Mouse (Mus musculus): ENCODE data around the gene Sf3b6. TPM values are rescaled to one million over a fixed set of nuclear protein-coding genes. Genes with fewer than 3 reads are reported as not detected.

Sf3b6 gene
- polyA plus RNA-seq, 1 experiment from 2014 or later, result 190 TPM

- no peaks in the 10 kb centered on the region for H3K9me3 ChIP-seq (replicated peaks; ENCODE audit: control insufficient read depth, low read length)
- WGBS, result 7% methylated on average over 24 of the region's 24 CpGs
Measured at GRCm38 (mm10) chr12:4816680-4817360, 524 bp upstream of the Sf3b6 start.

GRCm38 (mm10) chr12:4827256-4827655, 9.9 kb downstream of the Sf3b6 start:
- Histone ChIP-seq H3K9me3 (replicated peaks; ENCODE audit: control insufficient read depth, low read length) (no peaks in the 10 kb centered on the region), H3K9ac (ENCODE audit: low read length) (no peak overlapping the region), H3K27me3 (ENCODE audit: control insufficient read depth, insufficient read depth, low read length) (no peaks in the 10 kb centered on the region), H3K36me3 (ENCODE audit: control insufficient read depth, insufficient read depth, low read length) (peaks cover 11% of the 10 kb centered on the region; the same call in 1 of the 2 replicates), H3K4me2 (ENCODE audit: low read depth, low read length) (no peak overlapping the region), H3K4me3 (replicated peaks; ENCODE audit: low read length) (no peak overlapping the region), H3K27ac (ENCODE audit: low read length) (no peak overlapping the region), H3K4me1 (ENCODE audit: control insufficient read depth, insufficient read depth, low read length) (no peaks in the 10 kb centered on the region)
- WGBS, result 69% methylated on average over 3 of the region's 3 CpGs
- no peak for ATAC-seq (ENCODE audit: insufficient read depth, low FRiP score)

More at GRCm38 (mm10) chr12:4816680-4817360, 524 bp upstream of the Sf3b6 start:
- Histone ChIP-seq H3K36me3 (ENCODE audit: control insufficient read depth, insufficient read depth, low read length) (no peaks in the 10 kb centered on the region), H3K9ac (ENCODE audit: low read length) (peak overlapping the region; percentile 84), H3K27ac (ENCODE audit: low read length) (peak overlapping the region; percentile 95), H3K4me1 (ENCODE audit: control insufficient read depth, insufficient read depth, low read length) (peaks cover 10% of the 10 kb centered on the region), H3K4me3 (replicated peaks; ENCODE audit: low read length) (peak overlapping the region; percentile 60), H3K27me3 (ENCODE audit: control insufficient read depth, insufficient read depth, low read length) (no peaks in the 10 kb centered on the region), H3K4me2 (ENCODE audit: low read depth, low read length) (peak overlapping the region; percentile 82)
- ATAC-seq (ENCODE audit: insufficient read depth, low FRiP score), result peak; percentile 78

GRCm38 (mm10) chr12:4836959-4837358, 19.6 kb downstream of the Sf3b6 start:
- H3K9me3 ChIP-seq (replicated peaks; ENCODE audit: control insufficient read depth, low read length), result no peaks in the 10 kb centered on the region
- H3K4me3 ChIP-seq (replicated peaks; ENCODE audit: low read length), result no peak overlapping the region
- no peaks in the 10 kb centered on the region for H3K4me1 ChIP-seq (ENCODE audit: control insufficient read depth, insufficient read depth, low read length)
- H3K9ac ChIP-seq (ENCODE audit: low read length), result no peak overlapping the region
- WGBS, result 27% methylated on average over 4 of the region's 4 CpGs
- ATAC-seq (ENCODE audit: insufficient read depth, low FRiP score), result no peak
- H3K27ac ChIP-seq (ENCODE audit: low read length), result no peak overlapping the region
- H3K4me2 ChIP-seq (ENCODE audit: low read depth, low read length), result no peak overlapping the region
- 0 out of 2 replicates have a peak, but pooled peaks cover 4% of the 10 kb centered on the region for H3K36me3 ChIP-seq (ENCODE audit: control insufficient read depth, insufficient read depth, low read length)
- no peaks in the 10 kb centered on the region for H3K27me3 ChIP-seq (ENCODE audit: control insufficient read depth, insufficient read depth, low read length)

- 51% methylated on average over 6 of the region's 6 CpGs for WGBS
- Histone ChIP-seq H3K27me3 (ENCODE audit: control insufficient read depth, insufficient read depth, low read length) (no peaks in the 10 kb centered on the region), H3K4me2 (ENCODE audit: low read depth, low read length) (peak overlapping the region; percentile 94; the same call in 1 of the 2 replicates), H3K9ac (ENCODE audit: low read length) (no peak overlapping the region), H3K4me1 (ENCODE audit: control insufficient read depth, insufficient read depth, low read length) (peaks cover 8% of the 10 kb centered on the region), H3K36me3 (ENCODE audit: control insufficient read depth, insufficient read depth, low read length) (no peaks in the 10 kb centered on the region), H3K4me3 (replicated peaks; ENCODE audit: low read length) (no peak overlapping the region), H3K9me3 (replicated peaks; ENCODE audit: control insufficient read depth, low read length) (no peaks in the 10 kb centered on the region), H3K27ac (ENCODE audit: low read length) (no peak overlapping the region)
- ATAC-seq (ENCODE audit: insufficient read depth, low FRiP score), result no peak
Measured at GRCm38 (mm10) chr12:4840010-4840409, 22.7 kb downstream of the Sf3b6 start.

- Histone ChIP-seq H3K4me3 (replicated peaks; ENCODE audit: low read length) (peak overlapping the region; percentile 67), H3K9ac (ENCODE audit: low read length) (peak overlapping the region; percentile 83), H3K36me3 (ENCODE audit: control insufficient read depth, insufficient read depth, low read length) (no peaks in the 10 kb centered on the region), H3K27me3 (ENCODE audit: control insufficient read depth, insufficient read depth, low read length) (no peaks in the 10 kb centered on the region), H3K4me2 (ENCODE audit: low read depth, low read length) (peak overlapping the region; percentile 94), H3K27ac (ENCODE audit: low read length) (no peak overlapping the region), H3K4me1 (ENCODE audit: control insufficient read depth, insufficient read depth, low read length) (peaks cover 8% of the 10 kb centered on the region), H3K9me3 (replicated peaks; ENCODE audit: control insufficient read depth, low read length) (no peaks in the 10 kb centered on the region)
- 1% methylated on average over 11 of the region's 11 CpGs for WGBS
- no peak for ATAC-seq (ENCODE audit: insufficient read depth, low FRiP score)
Measured at GRCm38 (mm10) chr12:4840741-4841140, 23.4 kb downstream of the Sf3b6 start.

- Histone ChIP-seq H3K9ac (ENCODE audit: low read length) (peak within 1 kb of the TSS; percentile 83), H3K36me3 (ENCODE audit: control insufficient read depth, insufficient read depth, low read length) (no peaks in the 10 kb centered on the region), H3K4me2 (ENCODE audit: low read depth, low read length) (peak within 1 kb of the TSS; percentile 94), H3K4me1 (ENCODE audit: control insufficient read depth, insufficient read depth, low read length) (peaks cover 8% of the 10 kb centered on the region), H3K27me3 (ENCODE audit: control insufficient read depth, insufficient read depth, low read length) (no peaks in the 10 kb centered on the region), H3K27ac (ENCODE audit: low read length) (no peak within 1 kb of the TSS), H3K4me3 (replicated peaks; ENCODE audit: low read length) (peak within 1 kb of the TSS; percentile 67), H3K9me3 (replicated peaks; ENCODE audit: control insufficient read depth, low read length) (no peaks in the 10 kb centered on the region)
- 0% methylated on average over 37 of the region's 37 CpGs for WGBS
- peak; percentile 71 for ATAC-seq (ENCODE audit: insufficient read depth, low FRiP score)
Measured at GRCm38 (mm10) chr12:4841392-4841887, 24.1 kb downstream of the Sf3b6 start, which contains the start of gene Fkbp1b. TSS of gene Fkbp1b (minus strand) at chr12:4841591.

- no peak overlapping the region for H3K9ac ChIP-seq (ENCODE audit: low read length)
- no peak for ATAC-seq (ENCODE audit: insufficient read depth, low FRiP score)
- H3K4me3 ChIP-seq (replicated peaks; ENCODE audit: low read length), result no peak overlapping the region
- H3K9me3 ChIP-seq (replicated peaks; ENCODE audit: control insufficient read depth, low read length), result no peaks in the 10 kb centered on the region
- H3K4me1 ChIP-seq (ENCODE audit: control insufficient read depth, insufficient read depth, low read length), result peaks cover 8% of the 10 kb centered on the region
- no peaks in the 10 kb centered on the region for H3K27me3 ChIP-seq (ENCODE audit: control insufficient read depth, insufficient read depth, low read length)
- no peak overlapping the region for H3K4me2 ChIP-seq (ENCODE audit: low read depth, low read length)
- WGBS, result 84% methylated on average over 8 of the region's 8 CpGs
- no peaks in the 10 kb centered on the region for H3K36me3 ChIP-seq (ENCODE audit: control insufficient read depth, insufficient read depth, low read length)
- H3K27ac ChIP-seq (ENCODE audit: low read length), result no peak overlapping the region
Measured at GRCm38 (mm10) chr12:4842456-4842855, 25.1 kb downstream of the Sf3b6 start.

GRCm38 (mm10) chr12:4842890-4843597, 25.7 kb downstream of the Sf3b6 start, which contains the start of gene Wdcp:
TSS of gene Wdcp (plus strand) at chr12:4843303.
- no peaks in the 10 kb centered on the region for H3K9me3 ChIP-seq (replicated peaks; ENCODE audit: control insufficient read depth, low read length)
- H3K4me1 ChIP-seq (ENCODE audit: control insufficient read depth, insufficient read depth, low read length), result peaks cover 8% of the 10 kb centered on the region
- under 1% methylated on average over 30 of the region's 30 CpGs for WGBS
- peak within 1 kb of the TSS; percentile 67 for H3K9ac ChIP-seq (ENCODE audit: low read length)
- no peaks in the 10 kb centered on the region for H3K36me3 ChIP-seq (ENCODE audit: control insufficient read depth, insufficient read depth, low read length)
- peak within 1 kb of the TSS; percentile 83 for H3K4me2 ChIP-seq (ENCODE audit: low read depth, low read length)
- peak within 1 kb of the TSS; percentile 45 for H3K27ac ChIP-seq (ENCODE audit: low read length)
- H3K4me3 ChIP-seq (replicated peaks; ENCODE audit: low read length), result peak within 1 kb of the TSS; percentile 67
- ATAC-seq (ENCODE audit: insufficient read depth, low FRiP score), result peak; percentile 92
- H3K27me3 ChIP-seq (ENCODE audit: control insufficient read depth, insufficient read depth, low read length), result no peaks in the 10 kb centered on the region

GRCm38 (mm10) chr12:4843741-4844140, 26.4 kb downstream of the Sf3b6 start:
- Histone ChIP-seq H3K9ac (ENCODE audit: low read length) (peak overlapping the region; percentile 67), H3K4me2 (ENCODE audit: low read depth, low read length) (peak overlapping the region; percentile 83), H3K27ac (ENCODE audit: low read length) (no peak overlapping the region), H3K4me3 (replicated peaks; ENCODE audit: low read length) (peak overlapping the region; percentile 67), H3K4me1 (ENCODE audit: control insufficient read depth, insufficient read depth, low read length) (peaks cover 8% of the 10 kb centered on the region), H3K27me3 (ENCODE audit: control insufficient read depth, insufficient read depth, low read length) (no peaks in the 10 kb centered on the region), H3K36me3 (ENCODE audit: control insufficient read depth, insufficient read depth, low read length) (no peaks in the 10 kb centered on the region), H3K9me3 (replicated peaks; ENCODE audit: control insufficient read depth, low read length) (no peaks in the 10 kb centered on the region)
- peak; percentile 66; the same call in 1 of the 2 replicates for ATAC-seq (ENCODE audit: insufficient read depth, low FRiP score)
- under 1% methylated on average over 12 of the region's 12 CpGs for WGBS
